In the genomic region with DNA sequence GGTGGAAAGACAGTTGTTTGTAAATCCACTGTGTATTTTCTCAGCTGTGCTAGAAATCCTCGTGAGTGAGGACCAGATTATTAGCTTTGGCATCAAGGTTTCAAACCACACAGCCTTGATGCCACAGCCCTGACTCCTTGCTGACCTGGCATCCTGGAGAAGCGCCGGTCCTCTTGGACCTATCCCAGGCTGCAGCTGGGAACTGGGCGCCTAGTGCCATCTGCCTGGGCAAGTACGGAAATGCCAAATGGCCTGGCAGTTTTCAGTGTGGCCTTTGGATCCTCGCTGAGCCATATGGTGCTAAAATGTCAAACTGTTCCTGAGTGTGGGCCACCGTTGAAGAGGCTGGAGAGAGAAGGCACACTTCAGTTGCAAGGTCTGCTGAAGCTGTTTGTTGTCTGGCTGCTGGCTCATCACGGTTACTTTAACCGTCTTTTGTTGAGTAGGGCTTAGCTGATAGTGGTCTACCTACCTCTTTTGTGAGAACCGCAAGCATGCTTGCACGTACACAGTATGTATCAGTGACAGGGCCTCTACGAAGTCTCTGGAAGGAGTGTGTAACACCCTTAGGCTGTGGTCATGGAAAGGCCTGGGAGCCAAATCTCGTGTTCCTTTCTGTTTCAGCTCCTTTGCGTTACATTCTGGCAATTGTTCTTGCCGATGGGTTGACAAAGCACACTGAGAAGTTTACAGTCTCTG, we compare ENCODE assay signal across 8 mouse cellular contexts. TPM values are rescaled to one million over a fixed set of nuclear protein-coding genes. Genes with fewer than 3 reads are reported as not detected.
DNase-seq lines count a peak whose midpoint lies in the region; ATAC-seq lines count a peak whose summit lies in the region.

No protein-coding gene starts in this region.

- peaks cover 15% of the 10 kb centered on the region for H3K4me1 ChIP-seq in kidney, embryonic 15.5 days
- peaks cover 14% of the 10 kb centered on the region for H3K4me1 ChIP-seq in embryonic facial prominence, embryonic 15.5 days

- no peak overlapping the region for H3K4me2 ChIP-seq in kidney, embryonic 15.5 days
- no peak overlapping the region for H3K4me2 ChIP-seq in embryonic facial prominence, embryonic 15.5 days (replicated peaks)

- H3K27ac ChIP-seq in kidney, embryonic 15.5 days, result no peak overlapping the region
- no peak overlapping the region; the same call in 1 of the 2 replicates for H3K27ac ChIP-seq in embryonic facial prominence, embryonic 15.5 days (replicated peaks)

- no peaks in the 10 kb centered on the region for H3K9me3 ChIP-seq in kidney, embryonic 15.5 days (replicated peaks)
- no peaks in the 10 kb centered on the region for H3K9me3 ChIP-seq in embryonic facial prominence, embryonic 15.5 days (replicated peaks)

- no peaks in the 10 kb centered on the region for H3K27me3 ChIP-seq in kidney, embryonic 15.5 days
- H3K27me3 ChIP-seq in embryonic facial prominence, embryonic 15.5 days, result no peaks in the 10 kb centered on the region

- WGBS in kidney, embryonic 15.5 days, result 50% methylated on average over 15 of the region's 15 CpGs
- 59% methylated on average over 15 of the region's 15 CpGs for WGBS in embryonic facial prominence, embryonic 15.5 days

- H3K9ac ChIP-seq in kidney, embryonic 15.5 days, result no peak overlapping the region
- no peak overlapping the region for H3K9ac ChIP-seq in embryonic facial prominence, embryonic 15.5 days

- no peak; the same call in 1 of the 2 replicates for ATAC-seq in kidney, embryonic 15.5 days (replicated peaks; ENCODE audit: low FRiP score)
- ATAC-seq in embryonic facial prominence, embryonic 15.5 days (ENCODE audit: insufficient number of reproducible peaks, low FRiP score, low TSS enrichment, low read depth), result 0 out of 2 replicates have a peak, but pooled peaks have one; percentile 29

- H3K4me3 ChIP-seq in kidney, embryonic 15.5 days (replicated peaks), result no peak overlapping the region
- H3K4me3 ChIP-seq in embryonic facial prominence, embryonic 15.5 days (replicated peaks), result no peak overlapping the region

- intact Hi-C loops in heart, postnatal 14 days (cut with DNase I), result no loop called here

- peak; percentile 22 for DNase-seq in kidney, adult 11 months
- peak; percentile 54 for DNase-seq in adrenal gland, postnatal 10 days
- peak; percentile 36 to 63 for DNase-seq in heart, postnatal 14 days
- peak; percentile 47 to 60 for DNase-seq in layer of hippocampus, postnatal 36 days
- no peak for DNase-seq in c-Kit-positive CD71-positive TER-119-positive erythroid progenitor cells, embryonic 14.5 days (ENCODE audit: low spot score)
- DNase-seq in spleen, postnatal 4 days (ENCODE audit: low spot score in 2 of 2), result no peak

- H3K36me3 ChIP-seq in kidney, embryonic 15.5 days, result no peaks in the 10 kb centered on the region
- H3K36me3 ChIP-seq in embryonic facial prominence, embryonic 15.5 days, result no peaks in the 10 kb centered on the region

RNA-seq across cellular contexts. Expression of a gene that starts 53.3 kb away (rescaled TPM):
- 15.3 and 17.0 TPM in 2 replicates for polyA plus RNA-seq in kidney, embryonic 15.5 days (2015; fragmentation: Nextera tagmentation; extraction: Ambion mirVana)
- 10 to 100 TPM; 16.2 to 28.5 TPM for total RNA-seq in adrenal gland, postnatal 10 days (2021)
- polyA plus RNA-seq in embryonic facial prominence, embryonic 15.5 days (2015; fragmentation: Nextera tagmentation; extraction: Ambion mirVana), result 12.3 and 12.9 TPM in 2 replicates
- 10 to 100 TPM; 16.4 to 17.2 TPM for total RNA-seq in heart, postnatal 14 days (2021)
- 100 to 1,000 TPM; 237 to 255 TPM for total RNA-seq in layer of hippocampus, postnatal 36 days (2021)

RNA-seq across cellular contexts. Expression of a gene that starts 53.4 kb away (rescaled TPM):
- 38.6 and 40.7 TPM in 2 replicates for polyA plus RNA-seq in kidney, embryonic 15.5 days (2015; fragmentation: Nextera tagmentation; extraction: Ambion mirVana)
- 10 to 100 TPM; 17.1 to 21.5 TPM for total RNA-seq in adrenal gland, postnatal 10 days (2021)
- polyA plus RNA-seq in embryonic facial prominence, embryonic 15.5 days (2015; fragmentation: Nextera tagmentation; extraction: Ambion mirVana), result 31.4 and 33.7 TPM in 2 replicates
- 10 to 100 TPM; 11.7 to 12.6 TPM for total RNA-seq in heart, postnatal 14 days (2021)
- total RNA-seq in layer of hippocampus, postnatal 36 days (2021), result 10 to 100 TPM; 24.5 to 27.7 TPM

Comparison
In these comparisons a context has a peak if more than half of its experiments do, and no peak if none do; other contexts are left out.
1. DNase-seq: peak in kidney, adult 11 months (single experiment), adrenal gland, postnatal 10 days (single experiment), heart, postnatal 14 days (2 of 2) and layer of hippocampus, postnatal 36 days (2 of 2); none in c-Kit-positive CD71-positive TER-119-positive erythroid progenitor cells, embryonic 14.5 days (single experiment) and spleen, postnatal 4 days (0 of 2).
2. RNA of a gene that starts 53.3 kb away (total RNA-seq): 237 to 255 TPM in layer of hippocampus, postnatal 36 days; 16.2 to 28.5 TPM in adrenal gland, postnatal 10 days and 16.4 to 17.2 TPM in heart, postnatal 14 days; every median in the first group is over 4 times any median in the second.